Mouse (Mus musculus) left cerebral cortex, postnatal 25 days (tissue): Measurements from ENCODE around the gene Ica1. TPM values are rescaled to one million over a fixed set of nuclear protein-coding genes. Genes with fewer than 3 reads are reported as not detected.
A peak's percentile ranks its signal among the peaks of the same experiment; 100 is the strongest.

Experiments
- DNase-seq, 2 experiments: peaks; one replicate each; pipeline ENCODE4 v3.0.0; 2022; ENCODE audit warnings: low spot score in 2 of 2, mixed read lengths in 1 of 2
- intact Hi-C: fragments of 180-260 bp; cut with DNase I; formaldehyde crosslinking; loops from one replicate; pipeline ENCODE4 v1.15.1; 2025
- total RNA-seq, 2 experiments: library from RNA; stranded (reverse); gene quantifications; 2 replicates each; pipeline ENCODE4 v1.2.3; 2021

Gene Ica1
- 10 to 100 TPM; 61.9 to 62.3 TPM for total RNA-seq

DNA sequence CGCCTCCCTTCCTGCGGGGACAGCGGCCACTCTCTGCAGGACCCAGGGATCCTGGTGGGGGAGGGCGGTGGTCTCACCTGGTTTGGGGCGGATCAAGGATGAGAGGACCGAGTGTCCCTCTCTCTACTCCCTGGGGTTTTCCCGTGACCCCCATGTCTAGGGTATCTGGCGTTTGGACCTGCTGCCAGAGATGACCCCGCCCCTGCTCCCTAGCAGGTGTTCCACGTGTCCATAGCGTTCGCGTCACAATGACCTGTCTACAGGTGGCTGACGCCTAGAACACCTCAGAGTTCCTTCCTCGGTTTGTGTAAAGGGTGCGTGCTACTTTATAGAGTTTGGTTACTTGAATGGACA is at the start of gene Ica1:
Gene Ica1, minus strand, starts transcription at position 193 of the 354 bp plus-strand sequence.
- DNase-seq = no peak
- intact Hi-C loops = loop anchor here (5.0 kb wide), 1 partner anchor 124 kb away; no protein-coding TSS in a partner anchor

DNA sequence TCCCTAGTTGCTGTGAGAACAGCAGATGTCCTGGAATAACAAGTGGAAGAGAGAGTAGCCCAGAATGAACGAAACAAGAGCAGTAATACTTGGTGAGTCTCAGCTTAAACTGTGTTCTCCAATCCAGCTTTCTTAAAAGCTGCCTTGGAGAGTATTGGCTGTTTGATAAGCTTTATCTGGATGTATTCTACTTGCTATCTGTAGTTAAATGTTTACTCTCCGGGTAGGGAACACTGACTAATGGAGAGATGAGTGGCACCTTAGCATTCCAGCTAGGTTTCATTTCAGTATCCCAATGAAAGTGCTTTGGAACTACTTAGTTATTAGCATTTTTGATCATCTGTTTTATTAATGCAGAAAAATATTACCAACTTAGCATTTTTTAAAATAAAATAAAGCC is 41.6 kb upstream of the Ica1 start:
- intact Hi-C loops = no loop called here
- DNase-seq = no peak

DNA sequence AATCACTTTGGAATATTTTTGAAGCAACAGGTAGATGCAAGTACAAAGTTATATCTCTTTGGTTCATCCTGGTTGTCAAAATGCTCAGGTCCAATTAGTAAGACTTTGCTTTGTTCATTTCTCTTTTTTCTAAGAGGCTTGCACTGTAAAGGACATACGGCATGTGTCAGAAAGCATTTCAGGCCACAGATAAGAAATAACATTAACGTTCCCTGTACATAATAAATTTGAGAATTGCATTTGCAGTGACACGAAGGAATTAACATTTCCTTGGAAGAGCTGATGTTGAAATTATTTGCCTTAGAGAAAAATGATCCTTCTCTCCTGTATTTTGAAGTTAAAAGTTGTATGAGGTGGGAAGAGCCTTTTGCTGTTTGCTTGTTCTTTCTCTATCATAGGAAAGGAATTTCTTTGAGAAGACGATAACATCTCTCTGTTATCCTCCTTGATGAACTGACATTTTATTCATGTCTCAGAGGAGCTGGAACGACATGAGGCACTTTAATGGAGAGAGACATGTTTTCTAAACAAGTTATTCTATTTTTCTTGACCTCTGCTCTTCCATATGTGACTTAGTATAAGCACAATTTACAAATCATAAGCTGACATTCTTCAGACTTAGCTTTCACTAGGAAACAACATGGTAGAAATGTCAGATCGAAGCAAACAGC is 36.2 kb upstream of the Ica1 start:
- intact Hi-C loops = no loop called here
- no peak for DNase-seq

DNA sequence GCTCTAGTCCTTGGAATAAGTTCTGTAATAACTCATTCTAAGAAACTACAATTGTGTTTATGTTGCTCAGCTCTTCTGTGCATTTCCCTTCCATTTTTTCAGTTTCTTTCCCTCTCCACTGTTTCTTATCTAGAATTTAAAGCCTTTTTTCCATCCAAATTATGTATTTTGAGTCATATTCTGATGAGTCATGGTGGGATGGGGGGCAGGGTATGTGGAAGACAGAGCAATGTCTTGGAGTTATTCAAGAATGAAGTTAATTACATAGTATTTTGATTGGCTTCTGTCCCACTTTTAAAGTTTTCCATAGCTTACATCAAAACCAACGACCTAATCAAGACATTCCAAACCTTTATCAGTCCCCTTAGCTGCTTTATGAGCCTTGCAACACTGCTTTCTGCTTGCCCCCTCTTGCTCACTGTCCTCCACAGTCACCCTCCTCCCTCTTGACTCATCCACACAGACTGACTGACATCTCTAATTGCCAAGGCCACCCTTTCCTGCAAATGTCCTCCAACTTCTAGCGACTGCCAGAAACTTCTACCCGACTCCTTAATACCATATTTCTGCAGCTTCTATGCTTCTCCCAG is 24.4 kb upstream of the Ica1 start:
- no peak for DNase-seq
- intact Hi-C loops = no loop called here

DNA sequence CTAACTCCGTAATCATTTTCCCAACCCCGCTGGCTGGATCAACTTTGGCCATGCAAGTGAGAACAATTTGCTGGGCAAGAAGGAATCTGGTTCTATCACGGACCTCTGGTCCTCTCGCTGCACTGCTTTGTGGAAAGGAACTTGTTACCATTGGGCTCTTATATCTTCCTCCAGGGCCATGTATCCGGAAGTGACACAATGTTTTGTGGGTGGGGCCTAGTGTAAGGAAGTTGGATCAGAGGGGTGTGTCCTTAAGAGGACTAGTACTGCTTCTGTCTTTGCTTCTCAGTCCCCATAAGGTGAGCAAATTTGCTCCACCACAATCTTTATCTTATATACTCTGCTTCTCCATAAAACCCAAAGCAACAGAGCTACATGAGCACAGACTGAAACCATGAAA is 14.1 kb upstream of the Ica1 start:
- no peak for DNase-seq
- intact Hi-C loops = no loop called here

DNA sequence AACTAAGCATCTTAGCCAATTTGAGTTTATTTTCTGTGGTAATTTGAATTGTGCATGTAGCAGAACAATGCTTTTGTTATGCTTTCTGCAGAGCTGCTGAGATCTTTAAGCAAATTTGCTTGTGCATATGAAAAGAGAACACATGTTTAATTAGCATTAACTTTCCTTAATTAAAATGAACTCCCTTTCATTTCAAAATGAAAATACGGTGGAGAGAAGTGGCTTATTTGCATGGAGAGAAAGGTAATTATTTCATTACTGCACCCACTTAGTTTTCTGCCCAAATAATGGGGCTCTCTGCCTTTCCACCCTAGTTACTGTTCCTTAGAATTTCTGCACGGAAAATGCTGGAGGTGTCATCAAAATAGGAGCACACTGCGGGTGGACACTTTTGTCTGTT is 13.5 kb upstream of the Ica1 start:
- no peak for DNase-seq
- intact Hi-C loops = no loop called here

DNA sequence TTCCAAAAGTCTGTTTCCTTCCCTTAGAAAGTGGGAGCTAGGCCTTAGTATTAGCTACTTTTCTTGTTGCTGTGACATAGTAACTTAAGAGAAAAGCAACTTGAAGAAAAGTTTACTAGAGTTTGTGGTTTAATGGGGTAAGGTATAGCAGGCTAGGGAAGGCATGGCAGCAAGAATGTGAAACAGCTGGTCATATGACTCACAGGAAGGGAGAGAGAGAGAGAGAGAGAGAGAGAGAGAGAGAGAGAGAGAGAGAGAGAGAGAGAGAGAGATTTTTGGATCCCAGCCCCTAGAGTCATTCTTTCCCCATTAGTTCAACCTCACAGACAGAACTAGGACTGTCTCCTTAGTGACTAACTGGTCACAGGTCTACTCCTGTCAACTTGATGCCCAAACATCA is 2.3 kb upstream of the Ica1 start:
- no peak for DNase-seq
- intact Hi-C loops = no loop called here

DNA sequence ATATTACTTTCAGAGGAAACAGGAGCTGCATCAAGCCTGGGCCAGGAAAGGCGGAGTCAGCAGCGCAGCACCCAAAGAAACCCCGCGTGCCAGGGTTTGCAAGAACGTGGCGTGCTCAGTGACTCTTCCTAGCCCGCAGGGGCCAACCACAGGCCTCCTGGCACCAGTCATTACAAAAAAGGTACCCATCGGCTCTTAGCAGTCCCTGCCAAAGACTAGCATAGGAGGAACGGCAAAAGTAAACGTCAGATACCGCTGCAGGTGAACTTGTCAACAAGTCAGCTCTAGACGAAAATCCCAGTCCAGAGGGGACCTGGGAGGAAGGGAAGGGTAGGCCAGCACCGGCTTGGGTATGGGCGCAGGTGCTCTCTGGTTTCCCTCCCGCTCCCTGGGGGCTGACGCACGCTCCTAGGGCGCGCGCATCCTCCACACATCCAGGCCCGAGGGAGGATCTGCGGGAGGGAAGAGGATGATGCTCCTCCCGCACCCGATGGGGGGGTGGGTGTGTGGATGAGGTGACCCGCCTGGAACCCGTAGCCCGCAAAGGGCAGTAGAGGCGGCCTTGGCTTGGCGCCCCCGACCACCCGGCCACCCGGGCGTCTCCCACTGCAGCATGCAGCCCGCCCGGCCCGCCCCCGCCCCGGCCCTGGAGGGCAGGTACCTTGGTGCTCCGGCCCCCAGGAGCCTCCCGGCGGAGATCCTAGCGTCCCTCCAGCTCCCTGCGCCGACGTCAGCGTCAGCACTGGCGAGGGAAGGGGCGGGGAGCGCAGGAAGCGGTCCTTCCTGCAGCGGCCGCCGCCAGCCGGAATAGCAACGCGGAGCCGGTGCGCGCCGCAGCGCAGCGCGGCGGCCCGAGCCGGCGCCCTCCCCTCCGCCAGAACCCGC is 635 bp downstream of the Ica1 start:
- intact Hi-C loops = loop anchor here (5.0 kb wide), 1 partner anchor 125 kb away; no protein-coding TSS in a partner anchor

DNA sequence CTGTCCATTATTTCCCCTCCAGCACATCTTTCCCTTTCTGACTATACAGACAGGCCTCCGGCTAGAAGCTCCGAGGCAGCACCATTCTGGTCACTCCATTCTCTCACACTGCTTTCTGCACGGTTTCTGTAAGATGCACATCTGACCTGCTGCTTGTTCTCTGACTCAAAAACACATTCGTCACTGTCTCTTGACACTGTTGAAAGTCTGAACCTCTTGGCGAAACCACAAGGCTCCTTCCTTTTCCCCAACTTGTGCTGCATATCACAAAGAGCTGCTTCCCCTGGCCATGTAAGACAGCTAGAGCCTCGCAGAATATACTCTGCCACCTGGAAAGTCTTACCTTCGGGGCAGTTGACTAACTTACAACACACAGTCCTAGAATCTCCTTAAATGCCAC is 6.7 kb downstream of the Ica1 start:
- intact Hi-C loops = no loop called here
- DNase-seq = no peak

More for the DNA sequence above, 635 bp downstream of the Ica1 start:
- peak; percentile 82 to 83 for DNase-seq

DNA sequence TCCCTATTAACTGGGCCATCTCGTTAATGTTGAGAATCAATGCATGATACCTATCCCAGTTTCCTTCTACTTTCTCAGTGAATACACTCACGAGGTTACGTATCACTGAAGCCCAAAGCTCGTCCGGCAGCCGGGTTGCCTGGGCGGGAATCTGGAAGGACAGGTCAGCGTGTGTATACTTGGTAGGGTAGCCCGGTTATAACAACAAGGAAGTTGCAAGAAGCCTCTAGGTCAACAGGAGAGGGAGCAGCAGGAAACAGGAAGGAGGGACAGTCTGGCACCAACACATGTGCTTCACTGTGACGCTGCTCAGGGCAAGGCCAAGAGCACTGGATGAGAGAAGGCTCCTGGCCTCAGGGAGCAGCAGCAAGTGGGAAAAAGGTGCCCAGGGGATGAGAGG is 7.9 kb downstream of the Ica1 start:
- DNase-seq = no peak
- intact Hi-C loops = no loop called here

DNA sequence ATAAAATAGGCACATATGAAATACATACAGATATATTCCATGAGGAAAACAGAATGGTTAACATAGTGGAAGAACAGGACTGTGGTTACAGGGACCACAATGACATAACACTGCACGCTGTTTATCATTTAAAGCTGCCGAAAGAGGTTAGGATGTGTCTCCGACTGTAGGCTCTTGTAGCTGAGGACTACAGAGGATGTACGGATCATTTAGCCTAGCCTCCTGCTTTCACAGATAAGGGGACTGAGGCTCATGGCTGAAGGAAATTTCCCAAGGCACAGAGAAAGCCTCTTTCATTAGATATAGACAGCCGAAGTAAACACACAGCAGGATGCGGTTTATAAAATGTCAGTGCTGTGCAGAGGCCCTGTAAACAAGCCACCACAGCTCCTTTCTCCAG is 8.5 kb downstream of the Ica1 start:
- DNase-seq = no peak
- intact Hi-C loops = no loop called here

DNA sequence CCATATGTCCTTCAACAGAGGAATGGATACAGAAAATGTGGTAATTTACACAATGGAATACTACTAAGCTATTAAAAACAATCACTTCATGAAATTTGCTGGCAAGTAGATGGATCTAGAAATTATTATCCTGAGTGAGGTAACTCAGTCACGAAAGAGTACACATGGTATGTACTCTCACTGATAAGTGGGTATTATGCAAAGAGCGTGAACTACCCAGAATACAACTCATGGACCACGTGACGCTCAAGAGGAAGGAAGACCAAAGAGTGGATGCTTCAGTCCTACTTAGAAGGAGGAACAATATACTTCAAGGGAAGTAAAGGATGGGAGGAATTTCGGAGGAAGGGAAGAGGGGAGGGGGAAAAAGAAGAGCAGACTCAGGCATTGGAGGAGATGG is 11.6 kb downstream of the Ica1 start:
- no peak for DNase-seq
- intact Hi-C loops = no loop called here

DNA sequence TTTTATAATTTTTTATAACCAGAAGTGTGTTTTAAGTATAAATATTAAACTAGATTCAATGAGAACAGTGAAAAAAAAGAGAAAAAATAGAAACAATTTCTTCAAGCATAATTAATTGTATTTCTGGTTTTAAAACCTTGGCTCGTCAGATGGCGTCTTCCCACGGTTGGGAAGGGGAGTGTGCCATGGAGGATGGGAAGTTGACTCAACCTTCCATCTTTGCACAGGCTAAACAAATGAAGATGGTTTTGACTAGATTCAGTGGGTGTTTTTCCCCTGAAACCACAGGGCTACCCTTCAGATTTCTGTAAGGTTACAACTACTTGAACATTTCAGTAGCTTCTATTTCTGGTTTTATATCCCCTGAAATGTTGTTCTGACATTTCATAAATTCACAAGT is 12.5 kb downstream of the Ica1 start:
- intact Hi-C loops = no loop called here
- peak in 1 of 2 experiments; percentile 20 for DNase-seq

DNA sequence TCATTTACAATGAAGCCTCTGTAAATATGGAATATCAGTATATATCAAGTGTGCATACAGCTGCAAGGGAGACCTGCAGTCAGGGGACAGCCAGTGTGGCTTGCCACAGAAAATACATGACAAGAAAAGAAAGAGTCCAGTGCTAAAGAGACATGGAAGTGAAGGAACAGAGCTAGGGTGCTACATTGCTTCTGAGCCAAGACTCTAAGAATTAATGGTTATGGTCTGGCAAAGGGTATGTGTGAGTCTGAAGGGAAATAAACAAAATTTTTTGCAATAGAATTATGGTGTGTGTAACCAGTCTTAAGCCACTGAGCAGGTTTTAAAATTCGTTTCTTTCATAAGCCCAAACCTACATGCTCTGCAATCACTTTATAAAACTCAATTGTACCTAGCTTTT is 13.2 kb downstream of the Ica1 start:
- DNase-seq = no peak
- intact Hi-C loops = no loop called here

DNA sequence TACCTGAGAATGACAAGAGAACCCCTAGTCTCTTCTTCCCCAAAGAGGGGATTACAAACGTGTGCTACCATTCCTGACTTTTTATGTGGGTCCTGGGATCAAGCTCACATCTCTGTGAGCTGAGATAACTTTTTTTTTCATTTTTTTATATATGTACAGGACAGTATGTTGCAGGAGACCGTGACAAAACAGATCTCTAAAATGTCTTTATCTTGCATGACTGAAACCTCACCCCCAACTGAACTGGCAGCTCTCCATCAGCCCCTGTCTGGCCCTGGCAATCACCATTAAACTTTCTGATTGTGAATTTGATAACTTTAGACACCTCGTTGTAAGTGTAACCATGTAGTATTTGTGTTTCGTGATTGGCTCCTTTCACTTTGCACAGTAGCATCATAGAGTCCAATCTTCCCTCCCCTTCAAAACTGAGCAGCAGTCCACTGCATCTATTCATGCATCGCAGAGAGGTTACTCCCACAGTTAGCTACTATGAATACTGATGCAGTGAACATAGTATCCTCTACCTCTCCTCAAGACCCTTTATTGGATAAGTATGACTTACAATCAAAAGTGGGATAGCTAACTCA is 17.5 kb downstream of the Ica1 start:
- DNase-seq = no peak
- intact Hi-C loops = no loop called here

DNA sequence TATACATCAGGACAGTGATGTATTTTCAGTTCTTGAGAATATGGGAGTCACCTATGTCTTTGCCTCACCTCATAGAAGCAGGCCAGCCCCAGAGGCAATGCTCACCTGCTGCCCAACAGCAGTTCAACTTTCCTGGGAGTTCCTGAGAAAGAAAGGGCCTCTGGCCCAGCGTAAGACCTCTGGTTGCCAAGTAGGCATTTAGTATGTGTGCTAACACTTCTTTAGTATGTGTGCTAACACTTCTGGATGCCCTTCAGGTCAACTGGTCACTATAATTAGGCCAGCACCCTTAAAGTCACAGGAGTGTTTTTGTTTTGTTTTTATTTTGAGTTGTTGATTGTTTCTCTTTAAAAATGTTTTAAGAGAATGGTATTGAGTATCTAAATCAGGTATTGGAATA is 18.4 kb downstream of the Ica1 start:
- DNase-seq = no peak
- intact Hi-C loops = no loop called here

DNA sequence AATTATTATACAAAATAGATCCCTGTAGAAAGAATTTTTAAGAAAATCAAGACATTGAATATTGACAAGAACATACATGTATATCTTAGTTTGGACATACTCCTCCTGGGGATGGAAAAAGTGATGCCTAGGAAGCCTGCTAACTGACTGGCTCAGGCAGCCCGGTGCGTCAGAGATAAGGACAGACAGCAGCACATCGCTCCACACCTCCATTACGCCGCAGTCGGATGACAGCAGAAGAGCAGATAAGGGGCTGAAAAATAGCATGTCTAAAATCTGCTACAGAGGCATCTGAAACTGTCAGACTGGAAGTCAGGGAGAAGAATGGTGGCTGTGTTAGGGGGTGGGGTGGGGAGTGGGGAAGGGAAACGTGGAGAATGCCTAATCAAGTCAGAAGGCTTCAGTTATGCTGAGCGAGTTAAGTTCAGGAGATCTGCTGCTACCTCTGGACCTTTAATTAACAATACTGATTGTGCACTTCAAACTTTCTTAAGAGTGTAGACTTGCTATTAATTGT is 22.5 kb downstream of the Ica1 start:
- intact Hi-C loops = no loop called here
- no peak for DNase-seq

DNA sequence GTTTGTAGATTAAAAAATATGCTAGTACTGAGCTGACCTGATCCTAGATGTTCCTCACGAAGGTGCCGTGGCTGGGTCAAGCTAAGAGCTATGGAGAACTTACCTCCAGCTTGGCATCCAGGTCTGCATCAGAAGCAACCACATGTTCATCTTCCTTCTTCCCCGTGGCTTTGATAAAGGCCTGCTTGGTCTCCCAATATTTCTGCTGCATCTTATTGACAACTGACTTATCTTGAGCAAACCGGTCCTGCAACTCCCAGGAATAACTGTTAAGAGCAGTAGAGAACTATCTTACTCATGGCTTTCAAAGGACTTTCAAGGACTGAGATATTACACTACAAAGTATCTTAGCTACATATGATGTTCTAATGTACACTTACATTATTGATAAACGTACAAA is 23.8 kb downstream of the Ica1 start:
- no peak for DNase-seq
- intact Hi-C loops = no loop called here

DNA sequence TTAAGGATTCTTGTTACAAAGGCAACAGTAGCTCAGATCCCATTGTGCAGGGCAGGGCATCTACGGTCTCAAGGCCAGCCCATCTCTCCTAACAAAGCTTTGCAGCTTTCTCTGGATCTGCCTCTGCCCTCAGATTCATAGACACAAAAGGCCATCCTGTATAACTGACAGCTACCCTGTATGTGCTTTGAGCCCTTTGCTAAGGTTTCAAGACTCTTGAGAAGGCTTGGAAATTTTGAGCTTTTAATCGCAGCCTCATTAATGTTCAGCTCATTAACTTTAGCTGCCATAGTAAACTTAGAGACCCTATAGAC is 24.6 kb downstream of the Ica1 start:
- intact Hi-C loops = no loop called here
- no peak for DNase-seq

DNA sequence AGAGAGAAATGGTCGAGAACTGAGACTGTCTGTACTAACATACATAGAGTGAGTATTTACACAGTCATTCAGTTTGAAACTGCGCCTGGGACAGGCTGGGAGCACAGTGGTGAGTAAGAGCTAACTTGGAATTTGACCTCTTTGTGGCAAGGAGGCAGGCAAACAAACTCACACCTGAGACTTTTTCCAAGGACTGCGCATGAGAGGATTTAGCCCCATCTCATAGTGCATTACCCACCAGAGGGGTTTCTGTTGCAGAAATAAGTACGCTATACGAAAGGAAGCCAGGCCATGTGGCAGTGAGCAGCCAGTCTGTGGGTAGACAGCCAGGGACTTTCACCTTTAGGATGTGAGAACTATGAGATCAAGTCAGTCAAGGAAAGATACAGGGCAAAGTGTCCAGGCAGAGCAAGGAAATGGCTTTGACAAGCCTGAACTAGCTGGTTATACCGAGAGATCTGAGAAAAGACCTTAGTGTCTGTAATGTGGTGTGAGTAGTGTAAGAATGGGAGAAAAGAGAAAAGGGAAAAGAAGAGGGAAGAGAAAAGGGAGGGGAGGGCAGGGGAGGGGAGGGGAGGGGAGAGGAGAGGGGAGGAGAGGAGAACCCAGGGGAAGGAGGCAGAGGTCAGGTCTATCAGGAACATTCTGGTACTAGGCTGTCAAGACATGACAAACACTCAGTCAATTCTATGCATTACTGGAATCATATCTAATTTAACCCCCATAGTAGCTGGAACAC is 25.1 kb downstream of the Ica1 start:
- no peak for DNase-seq
- intact Hi-C loops = no loop called here
